Mouse (Mus musculus) left cerebral cortex, adult 18-20 months (tissue): ENCODE measurements at regions not wholly inside any gene's neighbourhood (a gene's known extent, or its start where the extent isn't known, plus 50 kb on each side); places are given as distances from the start of the nearest gene placed in this dataset.

Experiments
- DNase-seq, 2 experiments: peaks; one replicate each; pipeline ENCODE4 v3.0.0; 2021 to 2022; ENCODE audit warnings: low spot score in 2 of 2, mixed read lengths in 1 of 2

- no peak for DNase-seq
These were observed 457.0 kb upstream of the Fam92a start for GRCm38 (mm10) chr4:12628702-12629374.

GRCm38 (mm10) chr4:12627158-12627871 is 455.5 kb upstream of the Fam92a start:
- DNase-seq: no peak

- DNase-seq: no peak
These were observed 449.0 kb upstream of the Fam92a start for GRCm38 (mm10) chr4:12620756-12621270.

GRCm38 (mm10) chr4:12620059-12620755 is 448.4 kb upstream of the Fam92a start:
- no peak for DNase-seq

- DNase-seq: no peak
These were observed 444.9 kb upstream of the Fam92a start for GRCm38 (mm10) chr4:12616665-12617064.

- no peak for DNase-seq
These were observed 439.7 kb upstream of the Fam92a start for GRCm38 (mm10) chr4:12611511-12611910.

DNA sequence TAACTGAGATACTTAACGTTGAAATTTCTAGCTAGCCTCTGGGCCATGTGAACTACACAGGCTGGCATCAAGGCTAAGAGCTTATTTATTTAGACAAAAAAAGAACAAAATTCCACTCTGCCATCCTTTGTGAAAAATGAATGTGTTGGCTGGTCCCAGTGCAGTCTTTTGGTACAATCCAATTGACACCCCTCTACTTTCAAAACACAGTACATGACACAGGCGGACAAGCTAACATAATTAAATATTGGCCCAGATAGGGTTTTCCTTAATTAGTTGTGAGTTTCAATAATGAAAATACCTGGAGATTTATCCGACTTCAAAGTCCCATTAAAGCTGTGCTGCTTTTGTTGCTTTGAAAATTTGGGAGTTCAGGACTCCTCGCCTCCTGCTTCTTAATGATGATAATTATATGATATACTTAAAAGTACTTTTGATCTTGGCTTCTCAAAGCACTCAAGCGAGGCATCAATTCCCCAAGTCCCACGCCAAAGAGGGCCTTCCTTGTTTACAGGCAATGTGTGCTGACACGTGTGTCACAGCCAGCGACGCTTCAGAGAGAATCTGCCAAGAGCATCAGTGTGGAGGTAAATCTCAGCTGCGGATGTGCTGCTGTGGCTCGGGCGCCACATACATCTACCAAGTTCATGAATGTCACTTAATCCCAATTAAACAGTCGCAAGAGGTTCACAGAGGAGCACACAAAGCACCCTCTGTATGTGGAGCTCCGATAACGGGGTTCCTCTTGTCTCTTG is 429.5 kb upstream of the Fam92a start:
- DNase-seq: no peak

DNA sequence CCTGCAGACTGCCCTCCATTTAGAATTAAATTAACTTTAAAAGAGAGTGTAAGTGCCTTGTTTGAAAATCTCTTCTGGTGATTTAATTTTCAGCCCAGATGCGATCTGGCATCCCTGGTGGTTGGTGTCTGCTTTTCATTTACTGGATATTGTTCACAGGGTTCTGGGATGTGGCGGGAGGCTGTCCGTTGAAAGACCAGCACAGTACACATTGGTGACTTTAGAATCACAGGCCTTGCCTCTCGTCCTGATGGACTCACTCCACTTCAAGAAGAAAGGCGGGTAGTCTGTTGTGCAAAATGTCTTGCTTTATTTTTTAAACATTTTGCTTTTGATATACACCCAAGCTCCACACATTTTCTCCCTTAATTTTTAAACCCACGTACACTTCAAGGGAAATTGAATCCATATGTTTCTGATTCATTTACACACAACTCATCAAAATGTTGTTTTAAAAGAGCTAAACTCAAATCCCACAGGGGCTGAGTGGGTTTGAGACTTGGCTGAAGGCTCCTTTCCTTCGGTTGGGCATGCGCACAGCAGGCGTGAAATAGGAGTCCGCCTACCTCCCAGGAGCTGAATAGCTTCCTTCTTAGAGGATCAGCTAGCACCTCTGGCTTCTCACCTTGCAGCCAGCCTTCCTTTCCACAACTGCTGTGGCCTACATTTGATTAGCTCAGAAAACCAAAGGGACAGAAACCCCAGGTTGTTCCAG is 424.1 kb upstream of the Fam92a start:
- peak; percentile 50 to 52 for DNase-seq

DNA sequence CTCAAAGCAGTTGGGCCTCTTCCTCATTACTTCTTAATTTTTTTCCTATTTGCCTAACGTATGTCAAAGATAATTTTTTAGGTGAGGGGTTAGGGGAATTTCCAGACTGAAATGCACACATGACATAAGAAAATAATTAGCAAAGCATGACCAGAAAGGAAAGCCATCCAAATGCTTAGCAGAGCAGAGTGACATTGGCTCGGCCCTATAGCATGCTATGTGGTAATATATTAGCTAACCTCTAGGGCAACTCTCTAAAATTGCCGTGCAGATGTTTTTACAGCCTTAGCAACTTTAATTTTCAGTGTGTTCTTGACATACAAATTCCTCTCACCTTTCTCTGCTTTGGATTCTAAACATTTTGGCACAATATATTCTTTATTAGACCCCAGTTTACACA is 421.2 kb upstream of the Fam92a start:
- DNase-seq: no peak

DNA sequence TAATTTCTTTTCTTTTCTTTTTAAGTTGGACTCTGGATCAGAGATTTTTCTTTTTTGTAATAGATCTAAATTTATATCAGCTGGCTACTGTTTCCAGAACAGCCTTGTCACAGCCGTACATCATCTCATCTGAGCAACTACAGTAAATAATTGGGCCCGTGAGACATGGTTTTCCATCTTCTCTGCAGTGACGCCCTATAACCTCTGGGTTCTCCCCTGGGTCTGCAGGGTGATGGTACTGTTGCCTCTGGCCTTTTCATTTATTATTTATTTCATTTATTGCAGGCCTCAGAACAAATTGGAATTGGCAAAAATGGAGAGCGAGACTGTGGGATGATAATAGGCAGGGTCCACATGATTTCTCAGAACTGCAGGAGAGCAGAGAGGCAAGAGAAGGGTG is 406.3 kb upstream of the Fam92a start:
- DNase-seq: no peak

- no peak for DNase-seq
These were observed 400.1 kb upstream of the Fam92a start for GRCm38 (mm10) chr4:12571881-12572280.

DNA sequence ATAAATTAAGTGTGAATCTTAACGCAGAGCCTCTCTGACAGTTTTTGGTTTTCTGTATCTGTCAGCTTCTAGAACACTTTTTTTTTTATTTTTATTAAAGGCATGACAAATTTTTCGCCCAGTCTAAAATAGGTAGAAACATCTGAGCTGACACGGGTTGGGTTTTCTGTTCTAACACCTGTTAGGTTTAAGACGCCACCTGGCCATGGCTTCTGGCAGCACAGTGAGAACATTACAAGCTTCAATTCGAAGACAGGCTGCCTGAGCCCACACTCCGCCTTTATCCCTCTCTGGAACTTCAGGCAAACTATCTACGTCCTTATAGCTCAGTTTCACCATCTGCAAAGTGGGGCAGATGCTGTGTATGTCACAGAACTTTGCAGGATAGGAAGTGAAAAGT is 398.9 kb upstream of the Fam92a start:
- no peak for DNase-seq

DNA sequence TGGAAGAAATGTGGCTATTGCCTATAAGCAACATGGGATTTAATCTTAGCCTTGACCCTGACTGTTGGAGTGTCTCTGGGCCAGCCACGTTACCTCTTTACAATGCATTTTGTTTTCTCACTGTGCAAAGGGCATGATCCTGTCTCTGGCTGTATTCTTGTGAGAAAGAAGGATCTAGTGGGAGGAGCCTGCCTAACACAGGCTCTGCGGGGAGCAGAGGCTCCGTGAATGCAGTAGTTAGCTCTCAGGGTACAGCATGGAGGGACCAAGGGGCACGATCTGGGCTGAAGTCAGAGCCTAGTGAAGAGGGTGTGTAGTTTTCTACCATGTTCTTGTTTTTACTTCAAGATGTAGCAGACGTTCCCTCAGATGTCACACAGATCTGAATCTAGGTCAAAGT is 395.8 kb upstream of the Fam92a start:
- DNase-seq: no peak

DNA sequence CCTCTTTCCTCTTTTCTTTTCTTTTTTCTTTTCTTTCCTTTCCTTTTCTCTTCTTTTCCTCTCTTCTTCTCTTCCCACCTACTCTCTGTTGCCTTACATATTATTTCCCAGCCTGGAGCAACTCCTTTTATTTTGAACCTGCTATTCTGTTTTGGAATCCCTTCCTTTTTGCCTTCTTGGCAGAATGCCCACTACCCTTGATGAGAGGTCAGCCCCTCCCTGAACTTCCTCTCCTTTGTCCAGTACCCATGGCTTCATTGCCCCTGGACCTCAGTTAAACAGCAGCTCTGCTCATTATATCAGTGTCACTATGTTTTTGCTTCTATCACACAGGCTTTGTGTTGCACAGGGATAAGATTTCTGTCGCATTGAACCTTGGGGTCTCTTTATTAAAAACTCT is 391.2 kb upstream of the Fam92a start:
- no peak for DNase-seq

- DNase-seq: no peak
These were observed 388.7 kb upstream of the Fam92a start for GRCm38 (mm10) chr4:12560546-12560945.

DNA sequence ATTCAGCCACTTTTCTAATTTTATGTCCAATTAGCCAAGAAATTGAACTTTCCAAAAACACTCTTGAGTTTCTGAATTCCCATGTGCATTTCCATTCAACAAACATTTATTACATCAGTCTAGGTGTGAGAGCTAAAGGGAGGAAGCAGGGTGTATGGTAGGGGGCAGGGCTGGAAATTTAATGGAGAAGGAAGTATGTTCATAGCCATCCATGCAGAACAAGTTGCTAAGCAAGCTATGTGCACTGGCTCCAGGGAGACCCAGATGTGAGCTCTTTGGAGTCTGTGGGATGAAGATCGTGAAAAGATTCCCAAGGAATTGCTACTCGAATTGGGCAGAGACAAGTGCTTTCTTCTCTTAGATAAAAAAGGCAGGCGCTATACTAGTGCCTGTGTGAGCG is 388.2 kb upstream of the Fam92a start:
- no peak for DNase-seq

GRCm38 (mm10) chr4:12557105-12557504 is 385.3 kb upstream of the Fam92a start:
- DNase-seq: no peak

- no peak for DNase-seq
These were observed 377.4 kb upstream of the Fam92a start for GRCm38 (mm10) chr4:12549265-12549664.

DNA sequence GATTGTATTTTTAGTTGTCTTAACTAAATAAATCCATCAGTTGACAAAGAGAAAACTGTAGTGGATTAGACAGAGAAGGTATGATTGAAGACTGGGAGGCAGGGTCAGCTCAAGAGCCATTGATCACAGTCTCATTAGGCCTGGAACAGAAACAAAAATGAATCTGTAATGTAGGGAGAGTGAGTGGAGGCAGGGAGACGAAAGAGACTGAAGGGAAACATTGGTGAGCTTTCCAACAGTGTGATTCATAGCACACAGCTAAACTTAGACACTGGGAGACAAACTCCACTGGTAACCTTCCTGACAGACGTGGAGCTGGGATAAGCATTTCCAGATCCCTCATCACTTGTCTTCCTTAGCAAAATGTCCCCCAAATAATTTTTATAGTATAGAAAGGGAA is 372.1 kb upstream of the Fam92a start:
- peak in 1 of 2 experiments; percentile 3 for DNase-seq

GRCm38 (mm10) chr4:12541508-12541907 is 369.7 kb upstream of the Fam92a start:
- DNase-seq: no peak
